Mouse (Mus musculus) bone marrow macrophage, adult 2 months (primary cell): ENCODE data around the gene Pilra.

Source experiments
- CTCF ChIP-seq: IDR thresholded peaks from 2 replicates; pipeline ENCODE4 v1.5.1; 2012; ENCODE audit warnings: low read depth, mild to moderate bottlenecking, low read length, moderate library complexity
- POLR2A ChIP-seq: IDR thresholded peaks from 2 replicates; pipeline ENCODE4 v1.6.1; 2012; ENCODE audit warnings: mild to moderate bottlenecking, low read depth, low read length, borderline replicate concordance

GRCm38 (mm10) chr5:137828694-137829093 is 7.4 kb downstream of the Pilra start:
- TF ChIP-seq CTCF (no peak), POLR2A (no peak)
